Mouse (Mus musculus): ENCODE measurements around the gene Cnn3. TPM values are rescaled to one million over a fixed set of nuclear protein-coding genes. Genes with fewer than 3 reads are reported as not detected.
A peak's percentile ranks its signal among the peaks of the same experiment; 100 is the strongest.

The Cnn3 gene
- polyA plus RNA-seq, 1 experiment: 188 TPM

DNA sequence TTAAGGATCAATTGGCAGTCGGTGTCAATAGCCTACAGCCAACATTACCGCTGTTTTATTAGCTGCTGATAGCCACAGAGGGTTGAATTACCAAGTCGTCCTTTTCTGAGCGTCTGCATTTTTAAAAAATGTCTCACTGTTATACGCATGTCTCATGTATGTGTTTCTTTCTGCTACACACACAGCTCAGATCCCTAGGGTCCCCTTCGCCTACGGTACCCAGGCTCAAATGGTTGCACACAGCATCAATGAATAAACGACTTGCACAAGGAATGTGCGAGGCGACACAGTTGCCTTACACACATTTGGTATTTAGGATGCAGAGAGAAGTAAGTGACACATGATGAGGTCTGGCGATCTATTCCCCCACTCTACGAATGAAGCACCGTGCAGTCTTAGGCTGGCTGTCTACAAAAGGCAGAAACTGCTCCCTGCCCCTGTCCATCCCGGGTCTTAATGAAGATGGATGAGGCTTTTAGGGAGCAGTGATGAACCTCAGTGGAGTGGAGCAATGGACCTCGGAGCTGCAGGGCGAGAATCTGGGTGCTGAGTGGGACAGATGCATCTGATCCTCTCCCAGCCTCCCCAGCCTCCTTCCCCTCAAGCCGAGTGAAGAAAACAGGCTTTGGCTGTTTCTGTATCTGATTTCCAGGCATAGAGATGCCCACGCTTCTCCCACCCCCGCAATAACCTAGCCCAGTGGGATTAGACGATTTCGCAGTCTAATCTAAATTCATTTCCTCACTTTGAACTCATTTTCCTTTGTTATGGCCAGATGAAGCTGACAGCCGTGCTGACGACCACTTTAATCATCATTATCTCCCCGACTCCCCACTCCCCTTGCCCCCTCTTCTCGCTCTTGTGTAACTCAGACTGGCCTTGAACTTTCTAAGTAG lies 57.2 kb downstream of the Cnn3 start:
- peak in 1 of 2 experiments; percentile 60 for DNase-seq (ENCODE audit: extremely low spot score in 1 of 2, low spot score in 1 of 2)

DNA sequence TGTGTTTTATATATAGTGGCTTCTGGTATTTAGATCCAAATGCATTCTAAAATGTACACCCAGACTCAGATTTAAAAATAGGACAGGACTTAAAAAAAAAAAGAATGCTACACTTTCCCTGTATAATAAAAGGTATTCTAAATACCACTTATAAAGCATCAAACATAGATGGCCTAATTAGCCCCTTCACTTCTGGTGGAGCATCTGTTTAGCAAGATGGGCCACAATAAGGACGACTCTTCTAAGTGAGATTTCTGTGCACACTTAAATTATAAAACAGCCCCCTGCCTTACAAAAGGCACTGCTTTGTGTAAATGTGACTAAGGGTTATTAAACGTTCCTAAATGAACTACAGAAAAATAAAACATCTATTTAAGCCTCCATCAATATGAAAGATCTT lies 58.9 kb downstream of the Cnn3 start:
- no peak for DNase-seq (ENCODE audit: extremely low spot score in 1 of 2, low spot score in 1 of 2)

DNA sequence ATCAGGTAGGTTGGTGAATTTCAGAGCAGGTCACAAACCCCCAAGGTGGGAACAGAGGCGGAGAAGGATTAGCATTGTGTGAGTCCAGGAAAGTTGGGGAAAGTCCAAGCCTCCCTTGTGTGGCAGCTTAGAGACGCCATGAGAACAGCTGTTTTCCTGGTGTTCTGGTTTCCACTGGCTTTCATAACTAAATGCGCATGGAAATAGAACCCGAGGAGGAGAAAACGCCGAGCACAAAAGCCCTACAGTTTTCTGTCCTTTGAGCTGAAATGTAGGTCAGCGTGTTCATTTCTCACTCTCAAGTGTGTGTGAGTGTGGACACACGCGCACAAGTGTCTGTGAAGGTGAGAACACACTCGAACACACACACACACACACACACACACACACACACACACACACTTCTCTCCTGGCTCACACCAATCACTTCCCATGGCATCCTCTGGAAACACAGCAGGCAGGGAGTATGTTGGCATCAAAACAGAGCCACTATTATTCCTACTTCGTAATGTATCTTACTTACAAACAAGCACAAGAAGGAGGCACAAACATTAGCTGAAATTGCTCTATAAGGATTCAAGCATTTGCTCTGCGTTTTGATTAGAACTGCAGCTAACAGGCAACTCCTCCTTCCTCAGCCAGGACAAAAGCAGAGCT lies 63.3 kb downstream of the Cnn3 start:
- peak; percentile 18 to 60 for DNase-seq (ENCODE audit: extremely low spot score in 1 of 2, low spot score in 1 of 2)

DNA sequence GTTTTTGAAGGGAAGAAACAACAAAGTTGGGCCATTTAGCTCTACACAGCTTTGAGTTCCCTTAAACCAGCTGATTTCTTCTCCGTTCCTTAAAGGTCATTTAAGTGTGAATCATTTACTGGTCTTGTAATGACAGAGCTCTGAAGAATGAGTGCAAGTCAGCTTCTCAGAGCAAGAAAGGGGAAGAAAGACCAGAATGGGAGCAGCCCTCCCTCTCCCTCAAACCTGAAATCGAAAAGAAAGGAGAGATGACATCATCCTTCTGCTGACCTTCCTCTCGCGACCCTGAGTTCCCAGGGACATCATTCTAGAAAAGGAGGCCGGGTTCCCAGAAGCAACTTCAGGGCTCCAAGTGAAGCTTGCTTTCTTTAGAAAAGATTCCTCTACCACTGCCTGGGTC lies 64.6 kb downstream of the Cnn3 start:
- DNase-seq (ENCODE audit: extremely low spot score in 1 of 2, low spot score in 1 of 2): no peak

DNA sequence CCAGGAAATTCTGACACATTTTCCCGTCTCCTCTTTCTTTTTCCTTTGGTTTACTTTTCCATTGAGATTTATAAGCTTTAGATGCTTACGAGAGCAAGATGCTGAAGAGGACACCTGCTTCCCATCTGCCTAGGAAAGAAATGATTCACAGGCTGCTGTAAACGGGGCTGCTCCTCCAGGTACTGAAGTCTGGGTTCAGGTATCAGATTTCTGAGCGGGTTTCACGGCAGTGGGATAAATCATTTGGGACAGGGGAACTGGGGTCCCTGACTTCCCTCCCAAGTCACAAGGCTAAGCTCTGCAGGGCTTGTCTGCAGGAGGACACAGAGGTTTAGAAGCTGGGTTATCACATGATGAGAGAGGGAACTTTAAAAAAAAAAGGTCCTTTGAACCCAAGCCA lies 65.7 kb downstream of the Cnn3 start:
- DNase-seq (ENCODE audit: extremely low spot score in 1 of 2, low spot score in 1 of 2): no peak

DNA sequence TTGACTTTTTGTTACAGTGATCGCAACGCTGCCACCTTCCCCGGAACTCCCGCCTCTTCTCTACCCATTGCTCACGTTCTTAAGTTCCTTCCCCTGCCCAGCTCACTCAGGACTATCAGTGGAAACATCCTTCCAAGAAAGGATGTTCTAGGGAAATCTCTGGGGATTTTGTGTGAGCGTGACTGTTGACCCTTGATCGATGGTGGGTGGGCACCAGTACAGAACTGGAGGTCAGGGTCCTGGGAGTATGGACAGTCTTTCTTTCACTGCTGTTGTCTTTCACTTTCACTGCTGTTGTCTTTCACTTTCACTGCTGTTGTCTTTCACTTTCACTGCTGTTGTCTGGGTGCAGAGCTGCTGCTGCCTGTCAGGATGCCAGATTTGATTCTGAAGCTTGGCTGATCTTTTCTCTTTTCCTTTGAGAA lies 67.7 kb downstream of the Cnn3 start:
- no peak for DNase-seq (ENCODE audit: extremely low spot score in 1 of 2, low spot score in 1 of 2)

DNA sequence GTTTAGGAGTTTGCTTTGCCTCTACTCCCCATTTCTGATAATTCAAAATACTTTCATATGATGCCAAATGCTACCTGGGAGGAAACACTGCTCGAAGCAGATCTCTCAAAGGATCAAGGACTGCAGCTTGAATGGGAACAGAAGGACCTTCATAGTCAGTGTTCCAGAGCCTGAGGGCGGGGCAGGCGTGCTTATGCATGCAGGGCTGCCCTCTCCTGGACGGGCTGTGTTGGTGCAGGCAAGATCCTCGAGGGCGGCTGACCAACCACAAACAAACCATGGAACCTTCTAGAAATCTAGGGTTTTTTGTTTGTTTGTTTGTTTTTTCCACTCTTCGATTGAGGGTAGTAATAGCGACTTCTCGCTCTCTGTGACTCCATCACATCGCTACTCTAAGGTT lies 73.9 kb downstream of the Cnn3 start:
- DNase-seq (ENCODE audit: extremely low spot score in 1 of 2, low spot score in 1 of 2): peak; percentile 21 to 79

DNA sequence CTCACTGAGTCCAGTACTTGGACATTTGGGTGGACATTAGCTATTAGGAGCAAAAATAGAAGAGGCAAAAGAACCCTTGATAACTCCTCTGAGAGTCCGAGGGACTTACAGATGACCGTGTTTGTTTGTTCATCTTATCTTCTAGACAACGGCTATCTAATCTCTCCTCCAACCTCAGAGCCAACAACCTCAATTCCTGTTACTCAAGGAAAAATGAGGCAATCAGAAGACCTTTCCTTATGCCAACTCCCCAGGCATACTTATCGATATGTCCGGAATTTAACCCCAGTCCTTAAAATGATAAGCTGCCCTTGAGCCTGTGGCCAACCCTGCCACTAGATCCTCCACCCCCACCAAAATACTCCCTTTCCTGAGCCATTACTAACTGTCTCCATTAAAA lies 74.4 kb downstream of the Cnn3 start:
- no peak for DNase-seq (ENCODE audit: extremely low spot score in 1 of 2, low spot score in 1 of 2)

DNA sequence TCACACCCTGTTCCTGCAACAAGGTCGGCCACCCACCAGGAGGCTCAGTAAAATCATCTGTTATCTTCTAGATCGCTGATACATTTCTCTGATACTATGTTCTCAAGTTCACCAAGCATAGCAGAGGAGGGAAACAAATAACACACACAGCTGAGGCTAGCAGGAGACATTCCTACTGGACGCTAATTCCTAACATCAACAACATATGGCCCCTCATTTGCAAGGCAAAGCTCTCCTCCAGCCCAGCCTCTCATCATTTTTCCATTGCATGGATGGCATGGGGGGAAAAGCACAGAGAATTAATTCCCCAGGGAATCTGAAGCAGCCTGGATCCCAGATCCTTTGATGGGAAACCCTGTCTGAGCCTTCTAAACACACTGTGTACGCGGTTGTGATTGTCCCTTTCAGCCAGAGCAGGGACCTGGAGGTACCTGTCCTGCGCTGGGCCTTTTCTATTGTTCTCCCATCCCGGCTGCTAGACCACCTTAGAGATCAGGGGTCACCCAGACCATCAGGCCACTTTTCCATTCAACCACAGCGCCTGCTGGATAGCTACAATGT lies 78.7 kb downstream of the Cnn3 start:
- DNase-seq (ENCODE audit: extremely low spot score in 1 of 2, low spot score in 1 of 2): no peak

DNA sequence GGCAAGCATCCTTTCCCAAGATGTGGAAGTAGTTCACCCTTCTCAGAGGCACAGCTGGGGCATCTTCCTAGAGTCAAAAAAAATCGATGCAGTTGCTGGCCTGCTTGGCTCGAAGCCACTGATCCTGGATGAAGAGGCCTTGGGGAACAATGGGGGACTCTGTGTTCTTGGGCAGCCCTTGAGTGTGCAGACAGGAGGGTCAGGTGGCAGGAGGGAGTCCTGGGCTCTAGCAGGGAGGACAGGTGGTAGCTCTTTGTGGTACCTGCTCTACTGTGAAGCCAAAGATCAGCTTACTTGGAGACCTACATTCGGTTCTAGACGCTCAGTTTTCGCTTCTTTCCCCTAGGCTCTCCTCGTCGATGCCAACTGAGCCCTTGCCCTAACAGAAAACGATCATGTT lies 79.9 kb downstream of the Cnn3 start:
- no peak for DNase-seq (ENCODE audit: extremely low spot score in 1 of 2, low spot score in 1 of 2)

DNA sequence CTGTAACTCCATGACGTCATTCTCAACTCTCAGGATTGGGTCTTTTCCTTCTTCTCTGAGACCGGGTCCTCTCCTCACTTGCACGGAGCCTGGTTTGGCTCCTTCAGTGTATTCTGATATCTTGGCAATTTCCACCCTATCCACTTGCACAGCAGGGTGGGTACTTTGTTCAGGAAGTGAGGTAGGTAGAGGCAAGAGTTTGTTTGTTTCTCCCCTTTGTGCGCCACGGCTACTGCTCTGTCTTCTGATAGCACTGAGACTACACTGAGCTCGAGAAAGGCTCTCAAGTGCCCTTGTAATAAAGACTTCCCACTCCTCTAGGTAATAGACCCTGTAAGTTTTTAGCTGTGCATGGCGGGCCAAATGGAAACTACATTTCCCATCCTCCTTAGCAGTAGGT lies 80.5 kb downstream of the Cnn3 start:
- no peak for DNase-seq (ENCODE audit: extremely low spot score in 1 of 2, low spot score in 1 of 2)

DNA sequence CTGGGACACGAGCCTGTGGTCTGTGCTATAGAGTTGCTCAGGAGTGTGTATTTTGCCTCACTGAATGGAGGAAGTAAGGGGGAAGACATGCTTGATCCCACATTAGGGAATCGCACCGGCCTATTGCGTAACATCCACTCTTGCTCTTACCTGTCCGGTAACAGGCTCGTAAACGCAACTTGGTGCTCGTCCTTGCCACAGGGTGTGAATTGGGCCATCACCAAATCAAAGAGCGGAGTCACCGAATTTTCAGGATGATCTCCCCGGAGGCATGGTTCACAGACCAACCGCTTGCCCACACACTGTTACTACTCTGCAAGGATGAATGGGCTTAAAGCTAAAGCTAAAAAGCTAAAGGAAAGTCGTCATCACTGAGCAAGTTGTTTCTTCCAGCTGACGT lies 81.4 kb downstream of the Cnn3 start:
- DNase-seq (ENCODE audit: extremely low spot score in 1 of 2, low spot score in 1 of 2): no peak

Other genes with a start within 250 kb of the Cnn3 start
- 16.7 and 16.9 TPM in 2 replicates for gene Tmem56, start 143.4 kb upstream of the Cnn3 start, polyA plus RNA-seq (2012; rRNA removed)
- gene Alg14, start 134.7 kb upstream of the Cnn3 start, polyA plus RNA-seq (2012; rRNA removed): 14.5 and 15.2 TPM in 2 replicates
- gene Slc44a3, start 105.9 kb downstream of the Cnn3 start, polyA plus RNA-seq (2012; rRNA removed): 0.21 and 0.46 TPM in 2 replicates
- gene 4930432M17Rik, start 244.3 kb downstream of the Cnn3 start, polyA plus RNA-seq (2012; rRNA removed): not detected in 2 replicates